Mouse (Mus musculus) liver, embryonic 16.5 days (tissue): ENCODE data around the gene Gm17469. TPM values are rescaled to one million over a fixed set of nuclear protein-coding genes. Genes with fewer than 3 reads are reported as not detected.
"Not testable (repeated sequence)": the region's sequence is repeated elsewhere in the genome, so short reads cannot be mapped to it uniquely, and the experiment has no call there.

ENCODE experiments used
- ATAC-seq: fragments of 200-750 bp; cut with Nextera tagmentation; 2 replicates; pipeline ENCODE4 v1.8.0; 2017; ENCODE audit warnings: low read depth, mild to moderate bottlenecking, moderate number of reproducible peaks, moderate library complexity
- H3K27ac ChIP-seq: fragments of 300-500 bp; sonication (generic); 2 replicates; pipeline ENCODE4 v1.5.1; 2014; ENCODE audit warnings: mild to moderate bottlenecking, low read length
- H3K27me3 ChIP-seq: fragments of 300-500 bp; sonication (generic); 2 replicates; pipeline ENCODE4 v1.6.1; 2014; ENCODE audit warnings: low read depth, low read length, mixed read lengths; ENCODE audit not compliant: control insufficient read depth, insufficient read depth
- H3K36me3 ChIP-seq: fragments of 300-500 bp; sonication (generic); 2 replicates; pipeline ENCODE4 v1.6.1; 2014; ENCODE audit warnings: mild to moderate bottlenecking; ENCODE audit not compliant: control insufficient read depth, insufficient read depth
- H3K4me1 ChIP-seq: fragments of 300-500 bp; sonication (generic); 2 replicates; pipeline ENCODE4 v1.6.1; 2014; ENCODE audit warnings: low read depth, low read length, mixed read lengths; ENCODE audit not compliant: control insufficient read depth
- H3K4me2 ChIP-seq: fragments of 300-500 bp; sonication (generic); 2 replicates; pipeline ENCODE4 v1.6.1; 2014; ENCODE audit warnings: low read depth, low read length, mixed read lengths
- H3K4me3 ChIP-seq: fragments of 300-500 bp; sonication (generic); 2 replicates; pipeline ENCODE4 v1.5.1; 2014; ENCODE audit warnings: low read depth, mild to moderate bottlenecking, low read length
- H3K9ac ChIP-seq: fragments of 300-500 bp; sonication (generic); 2 replicates; pipeline ENCODE4 v1.6.1; 2014; ENCODE audit warnings: low read depth, low read length
- H3K9me3 ChIP-seq: fragments of 300-500 bp; sonication (generic); replicated peaks from 2 replicates; pipeline ENCODE4 v1.6.1; 2016; ENCODE audit warnings: low read length; ENCODE audit not compliant: control insufficient read depth
- WGBS: fragments of 180-500 bp; shearing (Covaris S2); extraction: QIAGEN DNeasy Blood & Tissue Kit; methylation state at CpG from one replicate; pipeline ENCODE4 v1.1.7; 2014; ENCODE audit not compliant: insufficient replicate concordance; 5-methylcytosine and 5-hydroxymethylcytosine counted together
- polyA plus RNA-seq: library from polyadenylated mRNA; unstranded; fragments of >200 nt; fragmentation: Nextera tagmentation; extraction: Ambion mirVana; gene quantifications from 2 replicates; pipeline ENCODE4 v1.2.1, GENCODE M21; 2015

Gm17469 gene
- polyA plus RNA-seq = not detected in 2 replicates

- H3K27me3 ChIP-seq, H3K9me3 ChIP-seq, H3K4me2 ChIP-seq, H3K36me3 ChIP-seq, H3K4me1 ChIP-seq, H3K4me3 ChIP-seq, H3K9ac ChIP-seq, H3K27ac ChIP-seq, ATAC-seq: not testable (repeated sequence)
- WGBS = no CpG with 5 or more reads among the region's 4 CpGs
These were observed at the start of gene Gm17469 for GRCm38 (mm10) chrX:124629593-124629992. Gene Gm17469, plus strand, starts transcription at chrX:124629893.

Other genes with a start within 250 kb of the Gm17469 start
- gene Gm17584, start 129.3 kb upstream of the Gm17469 start, polyA plus RNA-seq = not detected in 2 replicates